Mouse (Mus musculus) liver, adult (tissue): Measurements from ENCODE around the gene Mrm1.

Source experiments
- GATA4 ChIP-seq: IDR thresholded peaks from 2 replicates; pipeline ENCODE4 v1.6.1; 2014; ENCODE audit warnings: mild to moderate bottlenecking, low read length; ENCODE audit not compliant: insufficient replicate concordance

The Mrm1 gene

DNA sequence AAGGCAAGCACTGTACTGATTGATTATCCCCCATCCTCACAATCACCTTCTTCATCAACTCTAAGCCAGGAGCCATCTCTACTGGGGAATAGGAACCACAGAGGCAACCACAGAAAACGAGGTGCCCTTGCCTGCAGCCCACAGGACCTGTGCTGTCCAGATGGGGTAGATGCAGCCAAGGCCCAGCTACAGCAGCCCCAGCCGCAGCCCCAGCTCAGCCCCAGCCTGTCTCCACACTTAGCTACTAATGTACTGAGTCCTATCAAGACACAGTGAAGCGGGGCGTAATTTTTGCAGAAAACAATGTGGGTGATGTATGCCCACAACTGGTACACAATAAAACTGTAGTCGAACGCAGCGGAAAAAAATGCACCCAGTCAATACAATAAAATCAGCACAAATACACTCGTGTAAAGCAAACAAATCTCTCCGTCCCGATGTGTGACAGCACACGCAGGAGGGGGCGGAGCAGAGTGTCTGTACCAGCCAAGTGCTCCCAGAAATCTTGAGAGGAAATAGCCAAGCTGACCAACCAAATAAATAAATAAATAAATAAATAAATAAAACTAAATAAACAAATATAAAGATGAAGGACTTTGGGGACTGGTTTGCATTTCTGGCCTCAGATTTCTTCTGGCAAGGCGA is 44.3 kb downstream of the Mrm1 start:
- no peak for TF ChIP-seq GATA4

- TF ChIP-seq GATA4, result no peak
Measured at GRCm38 (mm10) chr11:84767898-84768297, 51.4 kb downstream of the Mrm1 start.

- no peak for TF ChIP-seq GATA4
Measured at GRCm38 (mm10) chr11:84765125-84765524, 54.2 kb downstream of the Mrm1 start.

DNA sequence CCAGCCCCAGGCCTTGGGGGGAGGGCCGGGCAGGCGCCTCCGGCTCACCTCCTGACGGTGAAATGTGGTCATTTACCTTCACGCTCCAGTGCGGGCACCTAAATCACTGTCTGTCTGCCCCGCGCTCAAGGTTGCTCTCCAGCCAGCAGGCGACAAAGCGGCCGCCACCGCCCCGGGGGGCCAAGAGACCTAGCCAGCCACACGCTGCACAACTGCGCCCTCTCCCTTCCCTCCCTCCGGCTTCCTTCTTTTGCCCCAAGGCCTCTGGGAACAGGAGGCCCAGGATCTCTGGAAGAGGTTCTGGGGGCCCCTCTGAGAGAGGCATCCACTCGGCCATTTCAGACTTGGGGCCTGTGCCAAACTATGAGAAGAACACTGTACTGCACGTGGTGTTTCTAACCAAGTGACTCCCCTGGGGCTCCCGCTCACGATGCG is 54.8 kb downstream of the Mrm1 start:
- no peak for TF ChIP-seq GATA4

GRCm38 (mm10) chr11:84764116-84764515 is 55.2 kb downstream of the Mrm1 start:
- no peak for TF ChIP-seq GATA4
